Mouse (Mus musculus): ENCODE data around the gene Olfr167.
"Not testable (repeated sequence)": the region's sequence is repeated elsewhere in the genome, so short reads cannot be mapped to it uniquely, and the experiment has no call there.

Gene Olfr167

GRCm38 (mm10) chr16:19522166-19522565 lies at the start of gene Olfr167:
TSS of gene Olfr167 (minus strand) at chr16:19522266.
- no peak for DNase-seq (ENCODE audit: low read depth)

- not testable (repeated sequence) for DNase-seq (ENCODE audit: low read depth)
Observed at GRCm38 (mm10) chr16:19571709-19572108, 49.6 kb upstream of the Olfr167 start, which contains the start of gene Olfr169. TSS of gene Olfr169 (minus strand) at chr16:19571809.

GRCm38 (mm10) chr16:19553429-19553828 lies 31.4 kb upstream of the Olfr167 start:
- not testable (repeated sequence) for DNase-seq (ENCODE audit: low read depth)

- DNase-seq (ENCODE audit: low read depth): not testable (repeated sequence)
Observed at GRCm38 (mm10) chr16:19552246-19552645, 30.2 kb upstream of the Olfr167 start.

- DNase-seq (ENCODE audit: low read depth): no peak
Observed at GRCm38 (mm10) chr16:19535455-19535854, 13.4 kb upstream of the Olfr167 start, which contains the start of gene Olfr168. TSS of gene Olfr168 (minus strand) at chr16:19535555.

- no peak for DNase-seq (ENCODE audit: low read depth)
Observed at GRCm38 (mm10) chr16:19483394-19483793, 38.7 kb downstream of the Olfr167 start, which contains the start of gene Olfr166. TSS of gene Olfr166 (plus strand) at chr16:19483694.

GRCm38 (mm10) chr16:19464365-19464764 lies 57.7 kb downstream of the Olfr167 start:
- DNase-seq (ENCODE audit: low read depth): no peak
